Mouse (Mus musculus): Measurements from ENCODE around the gene Vangl2. TPM values are rescaled to one million over a fixed set of nuclear protein-coding genes. Genes with fewer than 3 reads are reported as not detected.
A peak's percentile ranks its signal among the peaks of the same experiment; 100 is the strongest.

Gene Vangl2
- total and polyA plus RNA-seq, 3 experiments = 1.3 TPM

- no peak overlapping the region for H3K4me3 ChIP-seq
- H3K36me3 ChIP-seq (ENCODE audit: control insufficient read depth, insufficient read depth, low read length) = no peaks in the 10 kb centered on the region
- intact Hi-C loops (cut with DNase I) = no loop called here
- H3K27me3 ChIP-seq (ENCODE audit: control insufficient read depth, insufficient read depth, low read length) = no peaks in the 10 kb centered on the region
- TF ChIP-seq POLR2A (IDR thresholded peaks at IDR 0.05; ENCODE audit: insufficient read depth, low read depth, low read length) (no peak), CTCF (IDR thresholded peaks at IDR 0.05) (no peak), EP300 (IDR thresholded peaks at IDR 0.05; ENCODE audit: insufficient read depth, low read depth, low read length) (no peak)
- no peak overlapping the region for H3K27ac ChIP-seq
- WGBS = 95% methylated on average over 9 of the region's 9 CpGs
- H3K79me2 ChIP-seq (replicated peaks; ENCODE audit: control insufficient read depth, insufficient read depth, low read length) = no peaks in the 10 kb centered on the region
- H3K4me1 ChIP-seq (ENCODE audit: control insufficient read depth, insufficient read depth, low read length) = peaks cover 3% of the 10 kb centered on the region
- H3K9ac ChIP-seq (ENCODE audit: low read depth, low read length) = no peak overlapping the region
- DNase-seq = no peak
Observed at GRCm38 (mm10) chr1:172014771-172015170, 13.5 kb downstream of the Vangl2 start.

GRCm38 (mm10) chr1:172012030-172012429 is 16.2 kb downstream of the Vangl2 start:
- Histone ChIP-seq H3K27me3 (ENCODE audit: control insufficient read depth, insufficient read depth, low read length) (no peaks in the 10 kb centered on the region), H3K4me1 (ENCODE audit: control insufficient read depth, insufficient read depth, low read length) (peaks cover 3% of the 10 kb centered on the region), H3K4me3 (no peak overlapping the region), H3K36me3 (ENCODE audit: control insufficient read depth, insufficient read depth, low read length) (no peaks in the 10 kb centered on the region), H3K27ac (no peak overlapping the region), H3K9ac (ENCODE audit: low read depth, low read length) (no peak overlapping the region), H3K79me2 (replicated peaks; ENCODE audit: control insufficient read depth, insufficient read depth, low read length) (no peaks in the 10 kb centered on the region)
- TF ChIP-seq CTCF (IDR thresholded peaks at IDR 0.05) (peak; percentile 84), EP300 (IDR thresholded peaks at IDR 0.05; ENCODE audit: insufficient read depth, low read depth, low read length) (no peak)
- WGBS = 18% methylated on average over 5 of the region's 5 CpGs
- intact Hi-C loops (cut with DNase I) = no loop called here
- DNase-seq = peak; percentile 46 to 58

GRCm38 (mm10) chr1:172010042-172010824 is 18.0 kb downstream of the Vangl2 start:
- TF ChIP-seq EP300 (IDR thresholded peaks at IDR 0.05; ENCODE audit: insufficient read depth, low read depth, low read length) (no peak), CTCF (IDR thresholded peaks at IDR 0.05) (no peak), POLR2A (IDR thresholded peaks at IDR 0.05; ENCODE audit: insufficient read depth, low read depth, low read length) (no peak)
- H3K36me3 ChIP-seq (ENCODE audit: control insufficient read depth, insufficient read depth, low read length) = no peaks in the 10 kb centered on the region
- no peak overlapping the region for H3K27ac ChIP-seq
- no peak overlapping the region for H3K4me3 ChIP-seq
- no peak overlapping the region for H3K9ac ChIP-seq (ENCODE audit: low read depth, low read length)
- WGBS = 89% methylated on average over 20 of the region's 20 CpGs
- H3K27me3 ChIP-seq (ENCODE audit: control insufficient read depth, insufficient read depth, low read length) = no peaks in the 10 kb centered on the region
- no peaks in the 10 kb centered on the region for H3K79me2 ChIP-seq (replicated peaks; ENCODE audit: control insufficient read depth, insufficient read depth, low read length)
- no peak for DNase-seq
- intact Hi-C loops (cut with DNase I) = no loop called here
- no peaks in the 10 kb centered on the region; the same call in 1 of the 2 replicates for H3K4me1 ChIP-seq (ENCODE audit: control insufficient read depth, insufficient read depth, low read length)

DNA sequence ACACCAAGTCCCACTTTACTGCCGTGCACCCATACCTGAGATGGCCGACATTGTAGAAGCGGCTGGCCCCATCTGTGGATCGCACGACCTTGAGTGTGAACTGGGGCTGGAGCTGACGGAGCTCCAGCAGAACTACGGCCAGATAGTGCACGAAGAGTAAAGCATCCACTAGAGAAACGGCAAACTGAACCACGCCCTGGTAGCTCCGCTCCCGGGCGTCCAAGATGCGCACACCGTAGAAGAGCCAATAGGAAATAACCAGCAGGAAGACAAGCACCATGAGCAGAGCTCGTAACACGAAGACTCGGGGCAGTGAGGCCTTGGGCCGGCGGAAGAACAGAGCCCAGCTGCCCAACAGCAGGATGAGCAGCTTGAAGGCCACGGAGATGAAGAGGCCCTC is 18.8 kb downstream of the Vangl2 start:
- Histone ChIP-seq H3K9ac (ENCODE audit: low read depth, low read length) (no peak overlapping the region), H3K4me1 (ENCODE audit: control insufficient read depth, insufficient read depth, low read length) (no peaks in the 10 kb centered on the region; the same call in 1 of the 2 replicates), H3K27ac (no peak overlapping the region), H3K36me3 (ENCODE audit: control insufficient read depth, insufficient read depth, low read length) (no peaks in the 10 kb centered on the region), H3K4me3 (no peak overlapping the region), H3K79me2 (replicated peaks; ENCODE audit: control insufficient read depth, insufficient read depth, low read length) (no peaks in the 10 kb centered on the region), H3K27me3 (ENCODE audit: control insufficient read depth, insufficient read depth, low read length) (no peaks in the 10 kb centered on the region)
- TF ChIP-seq POLR2A (IDR thresholded peaks at IDR 0.05; ENCODE audit: insufficient read depth, low read depth, low read length) = no peak
- no peak for TF ChIP-seq EP300 (IDR thresholded peaks at IDR 0.05; ENCODE audit: insufficient read depth, low read depth, low read length)
- no peak for TF ChIP-seq CTCF (IDR thresholded peaks at IDR 0.05)
- WGBS = 95% methylated on average over 21 of the region's 21 CpGs
- no peak for DNase-seq
- intact Hi-C loops (cut with DNase I) = no loop called here

GRCm38 (mm10) chr1:172008351-172008750 is 19.9 kb downstream of the Vangl2 start:
- Histone ChIP-seq H3K36me3 (ENCODE audit: control insufficient read depth, insufficient read depth, low read length) (no peaks in the 10 kb centered on the region), H3K9ac (ENCODE audit: low read depth, low read length) (no peak overlapping the region)
- intact Hi-C loops (cut with DNase I) = no loop called here

GRCm38 (mm10) chr1:172007761-172008160 is 20.5 kb downstream of the Vangl2 start:
- intact Hi-C loops (cut with DNase I) = no loop called here
- WGBS = 98% methylated on average over 21 of the region's 21 CpGs

More at GRCm38 (mm10) chr1:172008351-172008750, 19.9 kb downstream of the Vangl2 start:
- H3K27me3 ChIP-seq (ENCODE audit: control insufficient read depth, insufficient read depth, low read length) = no peaks in the 10 kb centered on the region
- no peak for DNase-seq
- TF ChIP-seq EP300 (IDR thresholded peaks at IDR 0.05; ENCODE audit: insufficient read depth, low read depth, low read length) = no peak
- no peak for TF ChIP-seq CTCF (IDR thresholded peaks at IDR 0.05)
- TF ChIP-seq POLR2A (IDR thresholded peaks at IDR 0.05; ENCODE audit: insufficient read depth, low read depth, low read length) = no peak
- no peaks in the 10 kb centered on the region; the same call in 1 of the 2 replicates for H3K4me1 ChIP-seq (ENCODE audit: control insufficient read depth, insufficient read depth, low read length)
- H3K79me2 ChIP-seq (replicated peaks; ENCODE audit: control insufficient read depth, insufficient read depth, low read length) = no peaks in the 10 kb centered on the region
- 91% methylated on average over 9 of the region's 9 CpGs for WGBS
- no peak overlapping the region for H3K27ac ChIP-seq
- H3K4me3 ChIP-seq = no peak overlapping the region

More at GRCm38 (mm10) chr1:172007761-172008160, 20.5 kb downstream of the Vangl2 start:
- Histone ChIP-seq H3K79me2 (replicated peaks; ENCODE audit: control insufficient read depth, insufficient read depth, low read length) (no peaks in the 10 kb centered on the region), H3K9ac (ENCODE audit: low read depth, low read length) (no peak overlapping the region), H3K27ac (no peak overlapping the region), H3K4me1 (ENCODE audit: control insufficient read depth, insufficient read depth, low read length) (no peaks in the 10 kb centered on the region; the same call in 1 of the 2 replicates), H3K27me3 (ENCODE audit: control insufficient read depth, insufficient read depth, low read length) (no peaks in the 10 kb centered on the region), H3K36me3 (ENCODE audit: control insufficient read depth, insufficient read depth, low read length) (no peaks in the 10 kb centered on the region), H3K4me3 (no peak overlapping the region)
- no peak for DNase-seq
- TF ChIP-seq EP300 (IDR thresholded peaks at IDR 0.05; ENCODE audit: insufficient read depth, low read depth, low read length) (no peak), POLR2A (IDR thresholded peaks at IDR 0.05; ENCODE audit: insufficient read depth, low read depth, low read length) (no peak), CTCF (IDR thresholded peaks at IDR 0.05) (no peak)
